Mouse (Mus musculus) lung, postnatal 0 days (tissue): ENCODE data around the gene Tdp2.

ENCODE experiments used
- CTCF ChIP-seq: IDR thresholded peaks from 2 replicates; pipeline ENCODE4 v1.5.1; 2016; ENCODE audit warnings: antibody characterized with exemption, mild to moderate bottlenecking
- EP300 ChIP-seq: IDR thresholded peaks from 2 replicates; pipeline ENCODE4 v1.6.1; 2016; ENCODE audit warnings: antibody characterized with exemption, mild to moderate bottlenecking, control low read depth

GRCm38 (mm10) chr13:24801308-24801921, 30.1 kb upstream of the Tdp2 start, which contains the start of gene BC005537:
- TF ChIP-seq CTCF, result peak; percentile 54
- TF ChIP-seq EP300, result no peak
